Mouse (Mus musculus): ENCODE measurements around the gene Meis2. TPM values are rescaled to one million over a fixed set of nuclear protein-coding genes. Genes with fewer than 3 reads are reported as not detected.

Gene Meis2
- polyA plus RNA-seq, 1 experiment from 2014 or later = 22.6 TPM

- Histone ChIP-seq H3K36me3 (ENCODE audit: control insufficient read depth, insufficient read depth) (no peaks in the 10 kb centered on the region), H3K4me3 (ENCODE audit: low read length) (peak overlapping the region; percentile 53), H3K4me1 (ENCODE audit: control insufficient read depth, insufficient read depth, low read length) (peaks cover 14% of the 10 kb centered on the region), H3K27ac (ENCODE audit: low read length) (peak overlapping the region; percentile 59), H3K27me3 (ENCODE audit: control insufficient read depth, insufficient read depth, low read length) (peaks cover 11% of the 10 kb centered on the region), H3K9ac (ENCODE audit: low read length) (peak overlapping the region; percentile 56), H3K4me2 (ENCODE audit: low read depth, low read length) (peak overlapping the region; percentile 90), H3K9me3 (replicated peaks; ENCODE audit: control insufficient read depth, low read length) (no peaks in the 10 kb centered on the region)
- WGBS = 33% methylated on average over 10 of the region's 10 CpGs
- no peak for ATAC-seq (replicated peaks; ENCODE audit: extremely low read depth, insufficient read depth, low FRiP score)
Measured at GRCm38 (mm10) chr2:116070614-116071425, 5.2 kb upstream of the Meis2 start.

- 35% methylated on average over 8 of the region's 8 CpGs for WGBS
- peak overlapping the region; percentile 86 for H3K9ac ChIP-seq (ENCODE audit: low read length)
- no peaks in the 10 kb centered on the region for H3K36me3 ChIP-seq (ENCODE audit: control insufficient read depth, insufficient read depth)
- peak overlapping the region; percentile 76 for H3K4me3 ChIP-seq (ENCODE audit: low read length)
- no peak for ATAC-seq (replicated peaks; ENCODE audit: extremely low read depth, insufficient read depth, low FRiP score)
- peaks cover 9% of the 10 kb centered on the region; the same call in 1 of the 2 replicates for H3K4me1 ChIP-seq (ENCODE audit: control insufficient read depth, insufficient read depth, low read length)
- H3K27me3 ChIP-seq (ENCODE audit: control insufficient read depth, insufficient read depth, low read length) = peaks cover 9% of the 10 kb centered on the region
- H3K27ac ChIP-seq (ENCODE audit: low read length) = no peak overlapping the region
- H3K9me3 ChIP-seq (replicated peaks; ENCODE audit: control insufficient read depth, low read length) = no peaks in the 10 kb centered on the region
- H3K4me2 ChIP-seq (ENCODE audit: low read depth, low read length) = peak overlapping the region; percentile 90
Measured at GRCm38 (mm10) chr2:116069451-116070225, 4.0 kb upstream of the Meis2 start.

GRCm38 (mm10) chr2:116068901-116069300 lies 3.3 kb upstream of the Meis2 start:
- peak overlapping the region; percentile 76 for H3K4me3 ChIP-seq (ENCODE audit: low read length)
- H3K4me1 ChIP-seq (ENCODE audit: control insufficient read depth, insufficient read depth, low read length) = peaks cover 9% of the 10 kb centered on the region; the same call in 1 of the 2 replicates
- peak overlapping the region; percentile 90 for H3K4me2 ChIP-seq (ENCODE audit: low read depth, low read length)
- 0 out of 2 replicates have a peak overlapping the region, but pooled peaks have one; percentile 0 for H3K27ac ChIP-seq (ENCODE audit: low read length)
- no peaks in the 10 kb centered on the region for H3K9me3 ChIP-seq (replicated peaks; ENCODE audit: control insufficient read depth, low read length)
- peak overlapping the region; percentile 86 for H3K9ac ChIP-seq (ENCODE audit: low read length)
- WGBS = 41% methylated on average over 7 of the region's 7 CpGs
- H3K36me3 ChIP-seq (ENCODE audit: control insufficient read depth, insufficient read depth) = no peaks in the 10 kb centered on the region
- ATAC-seq (replicated peaks; ENCODE audit: extremely low read depth, insufficient read depth, low FRiP score) = no peak
- H3K27me3 ChIP-seq (ENCODE audit: control insufficient read depth, insufficient read depth, low read length) = peaks cover 7% of the 10 kb centered on the region; the same call in 1 of the 2 replicates

GRCm38 (mm10) chr2:116068461-116068860 lies 2.8 kb upstream of the Meis2 start:
- Histone ChIP-seq H3K9me3 (replicated peaks; ENCODE audit: control insufficient read depth, low read length) (no peaks in the 10 kb centered on the region), H3K27ac (ENCODE audit: low read length) (peak overlapping the region; percentile 99)
- WGBS = 29% methylated on average over 11 of the region's 11 CpGs

GRCm38 (mm10) chr2:116067711-116068110 lies 2.1 kb upstream of the Meis2 start:
- peak overlapping the region; percentile 99 for H3K27ac ChIP-seq (ENCODE audit: low read length)
- WGBS = 5% methylated on average over 15 of the region's 15 CpGs
- ATAC-seq (replicated peaks; ENCODE audit: extremely low read depth, insufficient read depth, low FRiP score) = no peak

More at GRCm38 (mm10) chr2:116068461-116068860, 2.8 kb upstream of the Meis2 start:
- H3K4me2 ChIP-seq (ENCODE audit: low read depth, low read length) = peak overlapping the region; percentile 90
- peaks cover 9% of the 10 kb centered on the region; the same call in 1 of the 2 replicates for H3K4me1 ChIP-seq (ENCODE audit: control insufficient read depth, insufficient read depth, low read length)
- ATAC-seq (replicated peaks; ENCODE audit: extremely low read depth, insufficient read depth, low FRiP score) = no peak
- H3K27me3 ChIP-seq (ENCODE audit: control insufficient read depth, insufficient read depth, low read length) = peaks cover 6% of the 10 kb centered on the region; the same call in 1 of the 2 replicates
- peak overlapping the region; percentile 76 for H3K4me3 ChIP-seq (ENCODE audit: low read length)
- H3K9ac ChIP-seq (ENCODE audit: low read length) = peak overlapping the region; percentile 86
- no peaks in the 10 kb centered on the region for H3K36me3 ChIP-seq (ENCODE audit: control insufficient read depth, insufficient read depth)

GRCm38 (mm10) chr2:116067065-116067497 lies 1.4 kb upstream of the Meis2 start:
- under 1% methylated on average over 27 of the region's 27 CpGs for WGBS
- Histone ChIP-seq H3K4me1 (ENCODE audit: control insufficient read depth, insufficient read depth, low read length) (0 out of 2 replicates have a peak, but pooled peaks cover 4% of the 10 kb centered on the region), H3K9me3 (replicated peaks; ENCODE audit: control insufficient read depth, low read length) (no peaks in the 10 kb centered on the region), H3K27ac (ENCODE audit: low read length) (peak overlapping the region; percentile 99), H3K4me3 (ENCODE audit: low read length) (peak overlapping the region; percentile 76), H3K36me3 (ENCODE audit: control insufficient read depth, insufficient read depth) (no peaks in the 10 kb centered on the region), H3K9ac (ENCODE audit: low read length) (peak overlapping the region; percentile 86), H3K27me3 (ENCODE audit: control insufficient read depth, insufficient read depth, low read length) (no peaks in the 10 kb centered on the region), H3K4me2 (ENCODE audit: low read depth, low read length) (peak overlapping the region; percentile 90)
- ATAC-seq (replicated peaks; ENCODE audit: extremely low read depth, insufficient read depth, low FRiP score) = peak; percentile 68

More at GRCm38 (mm10) chr2:116067711-116068110, 2.1 kb upstream of the Meis2 start:
- peaks cover 9% of the 10 kb centered on the region; the same call in 1 of the 2 replicates for H3K4me1 ChIP-seq (ENCODE audit: control insufficient read depth, insufficient read depth, low read length)
- peak overlapping the region; percentile 90 for H3K4me2 ChIP-seq (ENCODE audit: low read depth, low read length)
- H3K9ac ChIP-seq (ENCODE audit: low read length) = peak overlapping the region; percentile 86
- no peaks in the 10 kb centered on the region for H3K9me3 ChIP-seq (replicated peaks; ENCODE audit: control insufficient read depth, low read length)
- H3K27me3 ChIP-seq (ENCODE audit: control insufficient read depth, insufficient read depth, low read length) = peaks cover 1% of the 10 kb centered on the region; the same call in 1 of the 2 replicates
- H3K36me3 ChIP-seq (ENCODE audit: control insufficient read depth, insufficient read depth) = no peaks in the 10 kb centered on the region
- peak overlapping the region; percentile 76 for H3K4me3 ChIP-seq (ENCODE audit: low read length)

GRCm38 (mm10) chr2:116066057-116066941 lies 660 bp upstream of the Meis2 start:
- Histone ChIP-seq H3K9ac (ENCODE audit: low read length) (peak overlapping the region; percentile 86), H3K27me3 (ENCODE audit: control insufficient read depth, insufficient read depth, low read length) (no peaks in the 10 kb centered on the region), H3K4me1 (ENCODE audit: control insufficient read depth, insufficient read depth, low read length) (no peaks in the 10 kb centered on the region), H3K4me3 (ENCODE audit: low read length) (peak overlapping the region; percentile 76), H3K36me3 (ENCODE audit: control insufficient read depth, insufficient read depth) (no peaks in the 10 kb centered on the region), H3K27ac (ENCODE audit: low read length) (peak overlapping the region; percentile 99), H3K4me2 (ENCODE audit: low read depth, low read length) (peak overlapping the region; percentile 90), H3K9me3 (replicated peaks; ENCODE audit: control insufficient read depth, low read length) (no peaks in the 10 kb centered on the region)
- ATAC-seq (replicated peaks; ENCODE audit: extremely low read depth, insufficient read depth, low FRiP score) = peak; percentile 3; the same call in 1 of the 2 replicates
- WGBS = under 1% methylated on average over 36 of the region's 36 CpGs

GRCm38 (mm10) chr2:116065057-116065456 lies 582 bp downstream of the Meis2 start:
- Histone ChIP-seq H3K36me3 (ENCODE audit: control insufficient read depth, insufficient read depth) (no peaks in the 10 kb centered on the region), H3K9me3 (replicated peaks; ENCODE audit: control insufficient read depth, low read length) (no peaks in the 10 kb centered on the region), H3K27ac (ENCODE audit: low read length) (peak overlapping the region; percentile 99), H3K4me2 (ENCODE audit: low read depth, low read length) (peak overlapping the region; percentile 90), H3K4me1 (ENCODE audit: control insufficient read depth, insufficient read depth, low read length) (peaks cover 10% of the 10 kb centered on the region; the same call in 1 of the 2 replicates), H3K9ac (ENCODE audit: low read length) (peak overlapping the region; percentile 76), H3K4me3 (ENCODE audit: low read length) (peak overlapping the region; percentile 76), H3K27me3 (ENCODE audit: control insufficient read depth, insufficient read depth, low read length) (no peaks in the 10 kb centered on the region)
- WGBS = 0% methylated on average over 10 of the region's 10 CpGs
- ATAC-seq (replicated peaks; ENCODE audit: extremely low read depth, insufficient read depth, low FRiP score) = no peak

Measured in heart, embryonic 16.5 days (tissue).